Mouse (Mus musculus): ENCODE data around the gene Aasdhppt. TPM values are rescaled to one million over a fixed set of nuclear protein-coding genes. Genes with fewer than 3 reads are reported as not detected.

The Aasdhppt gene
- polyA plus RNA-seq, 1 experiment from 2014 or later = 30.7 TPM

- no peaks in the 10 kb centered on the region for H3K4me1 ChIP-seq (replicated peaks)
- no peak overlapping the region for H3K4me3 ChIP-seq
- no peak overlapping the region for H3K4me2 ChIP-seq
- H3K9me3 ChIP-seq = no peaks in the 10 kb centered on the region
- WGBS = 100% methylated on average over 3 of the region's 3 CpGs
- H3K36me3 ChIP-seq = no peaks in the 10 kb centered on the region
- H3K27me3 ChIP-seq = no peaks in the 10 kb centered on the region
- H3K9ac ChIP-seq = no peak overlapping the region
- no peak overlapping the region for H3K27ac ChIP-seq (replicated peaks)
- ATAC-seq (ENCODE audit: low FRiP score, low read depth) = peak; percentile 38; the same call in 1 of the 2 replicates
These were observed 42.4 kb downstream of the Aasdhppt start for GRCm38 (mm10) chr9:4266881-4267280.

GRCm38 (mm10) chr9:4260746-4261090 lies 48.6 kb downstream of the Aasdhppt start:
- Histone ChIP-seq H3K9ac (no peak overlapping the region), H3K27ac (replicated peaks) (no peak overlapping the region), H3K4me2 (peak overlapping the region; percentile 35), H3K4me3 (peak overlapping the region; percentile 32), H3K4me1 (replicated peaks) (no peaks in the 10 kb centered on the region), H3K36me3 (no peaks in the 10 kb centered on the region), H3K27me3 (no peaks in the 10 kb centered on the region), H3K9me3 (0 out of 2 replicates have a peak, but pooled peaks cover 10% of the 10 kb centered on the region)
- no peak; the same call in 1 of the 2 replicates for ATAC-seq (ENCODE audit: low FRiP score, low read depth)
- WGBS = 75% methylated on average over 12 of the region's 12 CpGs

DNA sequence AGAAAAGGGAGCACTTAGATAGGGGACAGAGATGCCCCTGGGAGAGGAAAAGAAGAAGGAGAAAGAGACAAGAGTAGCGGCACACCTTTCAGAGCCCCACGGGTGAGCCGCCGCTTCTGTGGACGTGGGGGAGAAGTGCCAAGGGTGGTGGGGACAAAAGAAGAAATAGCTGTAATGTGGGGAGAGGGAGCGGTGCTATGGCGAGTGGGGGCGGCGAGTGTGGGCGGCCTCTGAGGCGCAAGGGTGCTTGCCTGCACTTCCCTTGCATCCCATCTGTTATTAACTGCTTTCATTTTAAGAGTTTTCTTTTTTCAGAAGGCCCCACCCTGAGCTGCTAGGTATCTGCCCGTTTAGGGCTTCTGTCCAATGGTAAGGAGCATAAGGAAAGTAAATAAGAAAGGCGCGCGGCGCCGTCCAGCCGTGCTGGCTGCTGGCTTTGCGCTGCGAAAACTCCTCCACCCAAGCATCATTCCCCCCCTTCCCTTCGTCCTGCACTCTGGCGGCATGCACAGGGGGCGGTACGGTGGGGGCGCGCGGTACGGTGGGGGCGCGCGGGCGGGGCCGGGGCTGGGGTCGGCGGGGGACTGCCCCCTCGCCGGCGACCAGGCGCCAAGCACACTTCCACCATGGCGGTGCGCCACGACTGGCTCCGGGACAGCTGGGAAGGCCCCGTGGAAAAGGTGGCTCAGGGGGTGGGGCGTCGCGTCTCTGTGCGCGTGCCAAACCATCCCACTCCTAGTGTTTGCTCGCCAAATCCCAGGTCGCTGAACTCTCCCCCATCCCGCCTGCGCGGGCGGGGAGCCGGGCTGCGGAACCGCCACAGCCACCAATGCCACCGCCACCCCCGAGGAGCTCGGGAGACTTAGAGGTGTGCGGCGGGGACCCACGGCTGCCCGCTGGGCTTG lies 49.2 kb downstream of the Aasdhppt start:
- peak; percentile 71; the same call in 1 of the 2 replicates for ATAC-seq (ENCODE audit: low FRiP score, low read depth)
- Histone ChIP-seq H3K36me3 (no peaks in the 10 kb centered on the region), H3K27me3 (no peaks in the 10 kb centered on the region), H3K4me2 (peak overlapping the region; percentile 35), H3K4me3 (peak overlapping the region; percentile 32), H3K9me3 (0 out of 2 replicates have a peak, but pooled peaks cover 10% of the 10 kb centered on the region), H3K9ac (no peak overlapping the region), H3K4me1 (replicated peaks) (no peaks in the 10 kb centered on the region), H3K27ac (replicated peaks) (no peak overlapping the region)
- WGBS = 57% methylated on average over 65 of the region's 65 CpGs

DNA sequence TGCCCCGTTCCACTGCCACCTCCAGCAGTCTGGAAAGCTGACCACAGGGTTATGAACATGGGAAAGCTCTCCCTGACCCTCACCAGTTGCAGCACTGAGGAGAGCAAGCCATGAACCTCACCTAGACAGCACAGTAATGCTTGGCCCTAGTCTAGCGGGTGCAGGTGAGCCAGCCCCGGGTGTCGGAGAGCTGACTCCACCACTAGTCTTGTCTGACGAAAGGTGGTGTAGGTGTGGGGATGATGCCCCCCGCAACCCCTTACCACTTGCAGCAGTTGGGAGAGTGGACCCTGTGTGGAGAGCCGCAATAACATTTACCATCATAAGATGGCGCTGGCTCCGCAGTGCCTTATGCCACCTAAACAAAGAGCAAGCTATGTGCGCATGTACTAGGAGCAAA lies 50.2 kb downstream of the Aasdhppt start:
- Histone ChIP-seq H3K9me3 (0 out of 2 replicates have a peak, but pooled peaks cover 10% of the 10 kb centered on the region), H3K27ac (replicated peaks) (no peak overlapping the region), H3K4me1 (replicated peaks) (no peaks in the 10 kb centered on the region), H3K27me3 (no peaks in the 10 kb centered on the region), H3K36me3 (no peaks in the 10 kb centered on the region), H3K4me3 (no peak overlapping the region), H3K9ac (no peak overlapping the region), H3K4me2 (no peak overlapping the region)
- 92% methylated on average over 10 of the region's 10 CpGs for WGBS
- ATAC-seq (ENCODE audit: low FRiP score, low read depth) = no peak; the same call in 1 of the 2 replicates

Small RNA genes within 50 kb of the gene (microRNA-seq; reads per million reads assigned to microRNA genes)
- gene Gm22195 = not detected

Other genes starting within 250 kb of the Aasdhppt start
- 11.4 and 12.7 TPM in 2 replicates for gene Kbtbd3, start 362 bp upstream of the Aasdhppt start, polyA plus RNA-seq (2015; fragmentation: Nextera tagmentation; extraction: Ambion mirVana)
- 43.1 and 48.6 TPM in 2 replicates for gene Msantd4, start 67.1 kb upstream of the Aasdhppt start, polyA plus RNA-seq (2015; fragmentation: Nextera tagmentation; extraction: Ambion mirVana)

All from hindbrain, embryonic 15.5 days (tissue).